Mouse (Mus musculus) ES-Bruce4 (cell line): ENCODE data around the gene Klf15. TPM values are rescaled to one million over a fixed set of nuclear protein-coding genes. Genes with fewer than 3 reads are reported as not detected.

Source experiments
- H3K27ac ChIP-seq: 2 replicates; pipeline ENCODE4 v1.5.1; 2012; ENCODE audit warnings: low read length, inconsistent platforms; ENCODE audit not compliant: insufficient read depth
- H3K27me3 ChIP-seq: 2 replicates; pipeline ENCODE4 v1.6.1; 2012; ENCODE audit warnings: mild to moderate bottlenecking, low read length, inconsistent platforms; ENCODE audit not compliant: control insufficient read depth, poor library complexity, insufficient read depth, severe bottlenecking
- H3K36me3 ChIP-seq: 2 replicates; pipeline ENCODE4 v1.6.1; 2012; ENCODE audit warnings: inconsistent platforms, mild to moderate bottlenecking, low read length, moderate library complexity; ENCODE audit not compliant: control insufficient read depth, poor library complexity, insufficient read depth, severe bottlenecking
- H3K4me1 ChIP-seq: one replicate; pipeline ENCODE4 v1.8.1; 2011; ENCODE audit warnings: low read length; ENCODE audit not compliant: control insufficient read depth, insufficient read depth
- H3K4me3 ChIP-seq: 2 replicates; pipeline ENCODE4 v1.5.1; 2011; ENCODE audit warnings: low read depth, mild to moderate bottlenecking, low read length
- H3K9ac ChIP-seq: 2 replicates; pipeline ENCODE4 v1.6.1; 2012; ENCODE audit warnings: low read depth, mild to moderate bottlenecking, inconsistent platforms; ENCODE audit not compliant: poor library complexity, severe bottlenecking
- H3K9me3 ChIP-seq: replicated peaks from 2 replicates; pipeline ENCODE4 v1.6.1; 2012; ENCODE audit warnings: mild to moderate bottlenecking, low read length, inconsistent platforms; ENCODE audit not compliant: control insufficient read depth, poor library complexity, insufficient read depth, severe bottlenecking
- CTCF ChIP-seq: IDR thresholded peaks from one replicate; pipeline ENCODE4 v1.8.1; 2011; ENCODE audit warnings: low read depth, low read length
- EP300 ChIP-seq: IDR thresholded peaks from 2 replicates; pipeline ENCODE4 v1.6.1; 2011; ENCODE audit warnings: low read depth, low read length; ENCODE audit not compliant: insufficient read depth
- POLR2A ChIP-seq: IDR thresholded peaks from one replicate; pipeline ENCODE4 v1.8.1; 2011; ENCODE audit warnings: low read length; ENCODE audit not compliant: insufficient read depth
- polyA plus RNA-seq: library from polyadenylated mRNA; stranded (reverse); fragments of >200 nt; gene quantifications from 2 replicates; pipeline ENCODE4 v1.2.4, GENCODE M21; 2011; ENCODE audit warnings: low read depth; ENCODE audit not compliant: missing spikeins, insufficient read depth, insufficient read length

The Klf15 gene
- polyA plus RNA-seq, 1 experiment, result 7.4 TPM

DNA sequence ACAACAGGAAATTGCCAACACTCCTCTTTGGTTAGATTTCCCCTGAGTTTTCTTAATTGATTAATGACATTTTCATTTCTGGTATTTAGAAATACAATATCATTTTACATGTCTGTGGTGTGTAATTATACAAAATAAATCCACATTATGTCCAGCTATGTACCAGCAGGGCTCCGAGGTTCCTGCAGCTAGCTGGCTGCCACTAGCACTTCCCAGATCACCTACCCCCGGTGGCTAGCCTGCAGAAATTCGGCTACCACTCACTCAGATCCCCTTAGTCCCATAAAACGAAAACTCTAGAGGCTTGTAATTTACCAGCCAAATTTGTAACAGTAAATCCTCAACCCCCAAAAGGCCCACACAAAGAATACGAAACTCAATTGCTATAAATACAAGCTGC, 57.0 kb downstream of the Klf15 start:
- H3K27me3 ChIP-seq, result no peaks in the 10 kb centered on the region
- H3K9ac ChIP-seq, result no peak overlapping the region
- H3K4me1 ChIP-seq, result peaks cover 4% of the 10 kb centered on the region
- H3K4me3 ChIP-seq, result no peak overlapping the region
- H3K9me3 ChIP-seq, result no peaks in the 10 kb centered on the region
- TF ChIP-seq POLR2A (no peak), EP300 (no peak), CTCF (no peak)
- no peaks in the 10 kb centered on the region for H3K36me3 ChIP-seq
- no peak overlapping the region for H3K27ac ChIP-seq

Other genes starting within 250 kb of the Klf15 start
- gene Vmn1r53, start 238.1 kb upstream of the Klf15 start, polyA plus RNA-seq, result 0.72 and 0.79 TPM in 2 replicates
- gene Vmn1r54, start 216.3 kb upstream of the Klf15 start, polyA plus RNA-seq, result not detected in 2 replicates
- gene BC048671, start 161.4 kb upstream of the Klf15 start, polyA plus RNA-seq, result not detected in 2 replicates
- gene Chst13, start 137.4 kb upstream of the Klf15 start, polyA plus RNA-seq, result not detected in 2 replicates
- gene Uroc1, start 129.3 kb upstream of the Klf15 start, polyA plus RNA-seq, result not detected in 2 replicates
- 11.7 and 13.3 TPM in 2 replicates for gene Zxdc, start 93.1 kb upstream of the Klf15 start, polyA plus RNA-seq
- gene Cfap100, start 33.8 kb upstream of the Klf15 start, polyA plus RNA-seq, result 2.1 TPM in 1 of 2 replicates, not detected in the other
- 5.0 and 5.8 TPM in 2 replicates for gene Aldh1l1, start 23.9 kb downstream of the Klf15 start, polyA plus RNA-seq
- gene Slc41a3, start 142.1 kb downstream of the Klf15 start, polyA plus RNA-seq, result 1.8 and 2.2 TPM in 2 replicates